Mouse (Mus musculus): Measurements from ENCODE around the gene Arhgap35. TPM values are rescaled to one million over a fixed set of nuclear protein-coding genes. Genes with fewer than 3 reads are reported as not detected.
"Not testable (repeated sequence)": the region's sequence is repeated elsewhere in the genome, so short reads cannot be mapped to it uniquely, and the experiment has no call there.

Gene Arhgap35
- polyA plus RNA-seq (2015; fragmentation: Nextera tagmentation; extraction: Ambion mirVana): 10.3 and 10.9 TPM in 2 replicates

DNA sequence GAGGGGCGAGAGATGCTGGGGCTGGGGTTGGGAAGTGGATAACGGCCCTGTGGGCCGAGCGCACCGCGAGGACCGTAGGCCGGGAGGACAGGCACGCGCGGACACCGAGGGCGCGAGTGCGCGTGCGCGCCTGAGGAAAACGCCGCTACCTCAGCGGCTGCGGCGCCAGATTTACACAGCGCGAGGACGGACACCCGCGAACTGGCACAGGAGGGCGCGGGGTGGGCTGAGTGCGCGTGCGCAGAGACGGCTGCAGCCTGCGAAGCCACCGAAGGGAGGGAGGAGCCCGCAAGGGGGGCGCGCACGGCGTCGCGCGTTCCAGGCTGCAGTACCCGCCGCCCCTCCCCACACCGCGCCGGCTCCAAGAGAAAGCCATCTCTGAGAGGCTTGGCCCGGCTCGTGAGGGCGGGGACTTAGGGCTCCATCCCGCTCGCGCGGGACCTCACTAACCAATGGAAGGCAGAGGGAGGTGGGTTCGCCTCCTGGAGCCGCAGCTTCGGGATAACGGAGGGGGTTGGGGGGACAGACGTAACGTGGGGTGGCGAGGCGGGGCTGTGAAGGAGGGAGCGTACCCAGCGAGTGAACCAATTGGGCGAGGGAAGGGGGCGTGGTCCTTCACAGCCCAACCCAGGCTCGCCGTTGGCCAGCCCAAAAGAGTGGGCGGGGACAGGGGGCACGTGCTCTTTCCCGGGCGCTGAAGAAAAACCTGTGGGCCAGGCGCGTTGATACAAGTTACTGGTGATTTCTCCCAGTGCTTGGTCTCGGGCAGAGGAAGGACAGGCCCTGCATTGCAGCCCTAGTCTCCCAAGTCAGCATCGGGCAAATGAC, at the start of gene Arhgap35:
Gene Arhgap35, minus strand, starts transcription at position 106 of the 828 bp plus-strand sequence.
- DNase-seq (ENCODE audit: low spot score): peak; percentile 100
- Histone ChIP-seq H3K4me3 (replicated peaks; ENCODE audit: low read depth, low read length) (peak within 1 kb of the TSS; percentile 88), H3K9me3 (replicated peaks; ENCODE audit: low read length) (no peaks in the 10 kb centered on the region), H3K9ac (ENCODE audit: low read depth, low read length) (peak within 1 kb of the TSS; percentile 99), H3K4me2 (ENCODE audit: low read length) (peak within 1 kb of the TSS; percentile 82), H3K27me3 (ENCODE audit: insufficient read depth, low read length) (no peaks in the 10 kb centered on the region), H3K27ac (peak within 1 kb of the TSS; percentile 100), H3K4me1 (replicated peaks; ENCODE audit: insufficient read depth, low read length) (peaks cover 30% of the 10 kb centered on the region), H3K36me3 (ENCODE audit: insufficient read depth, low read length) (no peaks in the 10 kb centered on the region)
- TF ChIP-seq CTCF (IDR thresholded peaks at IDR 0.05; ENCODE audit: low read depth): no peak
- ATAC-seq (replicated peaks; ENCODE audit: low FRiP score, low read depth): peak; percentile 99
- under 1% methylated on average over 73 of the region's 78 CpGs for WGBS

DNA sequence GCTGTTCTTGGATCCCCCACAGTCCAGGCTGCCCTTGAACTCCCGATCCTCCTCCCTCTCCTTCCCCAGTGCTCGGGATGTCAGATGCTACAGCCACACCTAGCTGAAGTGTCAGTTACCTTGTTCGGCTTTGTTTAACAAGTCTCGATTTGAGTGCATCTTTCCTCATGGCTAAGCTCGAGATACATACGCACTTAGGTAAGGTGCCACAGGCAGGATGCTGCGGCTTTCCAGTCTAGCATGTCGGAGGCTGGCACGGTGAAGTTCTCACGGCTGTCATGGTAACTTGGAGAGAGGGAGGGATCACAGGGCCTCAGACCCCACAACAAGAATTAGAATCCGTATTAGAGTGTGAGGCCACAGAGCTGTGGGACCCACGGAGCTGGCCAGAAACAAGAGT, 29.5 kb upstream of the Arhgap35 start:
- Histone ChIP-seq H3K4me3 (replicated peaks; ENCODE audit: low read depth, low read length) (no peak overlapping the region), H3K4me1 (replicated peaks; ENCODE audit: insufficient read depth, low read length) (no peaks in the 10 kb centered on the region), H3K27ac (no peak overlapping the region), H3K9me3 (replicated peaks; ENCODE audit: low read length) (no peaks in the 10 kb centered on the region), H3K4me2 (ENCODE audit: low read length) (no peak overlapping the region), H3K9ac (ENCODE audit: low read depth, low read length) (no peak overlapping the region), H3K36me3 (ENCODE audit: insufficient read depth, low read length) (no peaks in the 10 kb centered on the region), H3K27me3 (ENCODE audit: insufficient read depth, low read length) (no peaks in the 10 kb centered on the region)
- TF ChIP-seq CTCF (IDR thresholded peaks at IDR 0.05; ENCODE audit: low read depth): no peak
- DNase-seq (ENCODE audit: low spot score) (no peak), ATAC-seq (replicated peaks; ENCODE audit: low FRiP score, low read depth) (no peak)
- WGBS: 73% methylated on average over 12 of the region's 12 CpGs

DNA sequence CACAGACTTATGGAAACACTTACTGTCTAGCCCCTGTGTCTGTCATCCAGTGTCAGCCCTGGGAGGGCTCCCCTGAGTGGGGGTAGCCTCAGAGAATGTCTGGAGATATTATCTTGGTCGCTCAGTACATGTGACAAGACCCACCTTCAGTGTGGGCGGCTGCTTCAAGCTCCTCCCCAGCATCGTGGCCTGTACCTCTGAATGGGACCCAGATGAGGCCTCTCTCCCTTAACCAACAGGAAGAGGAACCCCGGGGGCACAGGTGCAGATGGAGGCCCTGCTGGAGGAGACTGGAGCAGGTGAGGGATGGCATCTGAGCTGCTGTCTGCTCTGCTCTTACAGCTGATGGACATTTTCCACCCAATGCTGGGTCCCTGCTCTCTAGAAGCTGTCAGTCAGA, 28.3 kb upstream of the Arhgap35 start:
- H3K9ac ChIP-seq (ENCODE audit: low read depth, low read length); ATAC-seq (replicated peaks; ENCODE audit: low FRiP score, low read depth); H3K27ac ChIP-seq; H3K4me3 ChIP-seq (replicated peaks; ENCODE audit: low read depth, low read length); H3K36me3 ChIP-seq (ENCODE audit: insufficient read depth, low read length); H3K4me1 ChIP-seq (replicated peaks; ENCODE audit: insufficient read depth, low read length); H3K4me2 ChIP-seq (ENCODE audit: low read length); DNase-seq (ENCODE audit: low spot score); H3K9me3 ChIP-seq (replicated peaks; ENCODE audit: low read length); H3K27me3 ChIP-seq (ENCODE audit: insufficient read depth, low read length): not testable (repeated sequence)
- 34% methylated on average over 3 of the region's 4 CpGs for WGBS

DNA sequence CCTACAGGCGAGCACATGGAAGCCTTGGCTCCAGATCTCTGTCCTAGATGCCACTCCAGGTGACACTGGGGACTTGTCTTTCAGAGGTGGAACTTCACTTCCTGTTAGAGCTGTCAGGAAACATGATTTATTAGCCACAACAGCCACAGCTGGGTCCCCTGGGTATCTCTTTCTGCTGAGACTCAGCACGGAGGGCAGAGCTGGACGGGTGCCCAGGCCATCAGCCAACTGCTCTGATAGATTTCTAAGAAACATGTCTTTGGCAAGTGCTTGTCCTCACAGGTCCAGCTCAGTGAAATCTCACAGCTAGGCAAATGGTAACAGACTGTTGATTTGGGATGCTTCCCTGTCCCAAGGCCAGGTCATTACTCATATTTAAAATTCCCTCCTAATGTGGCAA, 24.2 kb upstream of the Arhgap35 start:
- Histone ChIP-seq H3K36me3 (ENCODE audit: insufficient read depth, low read length) (no peaks in the 10 kb centered on the region), H3K4me1 (replicated peaks; ENCODE audit: insufficient read depth, low read length) (no peaks in the 10 kb centered on the region), H3K27me3 (ENCODE audit: insufficient read depth, low read length) (no peaks in the 10 kb centered on the region), H3K4me2 (ENCODE audit: low read length) (no peak overlapping the region), H3K9ac (ENCODE audit: low read depth, low read length) (no peak overlapping the region), H3K27ac (no peak overlapping the region), H3K9me3 (replicated peaks; ENCODE audit: low read length) (no peaks in the 10 kb centered on the region), H3K4me3 (replicated peaks; ENCODE audit: low read depth, low read length) (no peak overlapping the region)
- DNase-seq (ENCODE audit: low spot score): no peak
- TF ChIP-seq CTCF (IDR thresholded peaks at IDR 0.05; ENCODE audit: low read depth): no peak
- ATAC-seq (replicated peaks; ENCODE audit: low FRiP score, low read depth): no peak
- 38% methylated on average over 3 of the region's 3 CpGs for WGBS

DNA sequence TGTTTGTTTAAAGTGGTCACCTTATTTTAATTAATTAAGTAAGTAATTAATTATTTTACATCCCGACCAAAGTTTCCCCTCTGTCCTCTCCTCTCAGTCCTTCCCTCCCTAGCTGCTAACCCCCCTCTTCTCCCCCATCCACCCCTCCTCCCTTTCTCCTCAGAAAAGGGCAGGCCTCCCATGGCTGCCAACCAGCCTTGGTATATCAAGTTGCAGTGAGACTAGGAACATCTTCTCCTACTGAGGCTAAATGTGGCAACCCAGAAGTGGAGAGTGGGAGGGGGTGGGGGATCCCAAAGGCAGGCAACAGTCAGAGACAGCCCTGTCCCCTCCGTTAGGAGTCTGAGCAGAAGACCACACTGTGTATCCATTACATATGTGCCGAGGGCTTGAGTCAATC, 20.3 kb upstream of the Arhgap35 start:
- Histone ChIP-seq H3K27ac (no peak overlapping the region), H3K36me3 (ENCODE audit: insufficient read depth, low read length) (no peaks in the 10 kb centered on the region), H3K9ac (ENCODE audit: low read depth, low read length) (no peak overlapping the region), H3K4me3 (replicated peaks; ENCODE audit: low read depth, low read length) (no peak overlapping the region), H3K27me3 (ENCODE audit: insufficient read depth, low read length) (no peaks in the 10 kb centered on the region), H3K4me1 (replicated peaks; ENCODE audit: insufficient read depth, low read length) (no peaks in the 10 kb centered on the region), H3K9me3 (replicated peaks; ENCODE audit: low read length) (no peaks in the 10 kb centered on the region), H3K4me2 (ENCODE audit: low read length) (no peak overlapping the region)
- TF ChIP-seq CTCF (IDR thresholded peaks at IDR 0.05; ENCODE audit: low read depth): no peak
- DNase-seq (ENCODE audit: low spot score): peak; percentile 34
- 44% methylated on average over 3 of the region's 3 CpGs for WGBS
- no peak for ATAC-seq (replicated peaks; ENCODE audit: low FRiP score, low read depth)

DNA sequence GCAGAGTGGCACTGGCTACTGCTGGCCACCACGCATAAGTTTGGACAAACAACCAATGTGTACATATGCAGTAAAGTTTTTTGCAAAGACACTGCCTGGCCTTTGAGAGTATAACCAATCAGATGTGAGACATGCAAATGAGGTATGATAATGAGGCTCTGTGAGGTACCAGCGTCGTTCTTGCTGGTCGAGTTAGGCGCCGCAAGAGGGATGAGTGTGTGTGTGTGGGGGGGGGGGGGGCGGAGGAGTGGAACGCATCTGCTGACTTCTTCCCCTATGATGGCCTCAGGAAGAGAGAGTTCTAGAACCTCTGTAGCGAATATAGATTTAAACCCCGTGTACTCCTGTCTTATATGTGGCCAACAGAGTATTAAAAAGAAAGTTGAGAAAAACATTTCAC, 19.1 kb upstream of the Arhgap35 start:
- not testable (repeated sequence) for H3K9ac ChIP-seq (ENCODE audit: low read depth, low read length); H3K4me1 ChIP-seq (replicated peaks; ENCODE audit: insufficient read depth, low read length); H3K36me3 ChIP-seq (ENCODE audit: insufficient read depth, low read length); H3K27ac ChIP-seq; H3K9me3 ChIP-seq (replicated peaks; ENCODE audit: low read length); H3K4me2 ChIP-seq (ENCODE audit: low read length); H3K27me3 ChIP-seq (ENCODE audit: insufficient read depth, low read length); H3K4me3 ChIP-seq (replicated peaks; ENCODE audit: low read depth, low read length)
- WGBS: 9% methylated on average over 10 of the region's 10 CpGs
- DNase-seq (ENCODE audit: low spot score): peak; percentile 36
- ATAC-seq (replicated peaks; ENCODE audit: low FRiP score, low read depth): peak; percentile 30; the same call in 1 of the 2 replicates

Measured in kidney, postnatal 0 days (tissue).